Mouse (Mus musculus) ES-Bruce4 (cell line): Measurements from ENCODE around the gene Cep85l. TPM values are rescaled to one million over a fixed set of nuclear protein-coding genes. Genes with fewer than 3 reads are reported as not detected.

Source experiments
- H3K27ac ChIP-seq: 2 replicates; pipeline ENCODE4 v1.5.1; 2012; ENCODE audit warnings: low read length, inconsistent platforms; ENCODE audit not compliant: insufficient read depth
- H3K27me3 ChIP-seq: 2 replicates; pipeline ENCODE4 v1.6.1; 2012; ENCODE audit warnings: mild to moderate bottlenecking, low read length, inconsistent platforms; ENCODE audit not compliant: control insufficient read depth, poor library complexity, insufficient read depth, severe bottlenecking
- H3K36me3 ChIP-seq: 2 replicates; pipeline ENCODE4 v1.6.1; 2012; ENCODE audit warnings: inconsistent platforms, mild to moderate bottlenecking, low read length, moderate library complexity; ENCODE audit not compliant: control insufficient read depth, poor library complexity, insufficient read depth, severe bottlenecking
- H3K4me1 ChIP-seq: one replicate; pipeline ENCODE4 v1.8.1; 2011; ENCODE audit warnings: low read length; ENCODE audit not compliant: control insufficient read depth, insufficient read depth
- H3K4me3 ChIP-seq: 2 replicates; pipeline ENCODE4 v1.5.1; 2011; ENCODE audit warnings: low read depth, mild to moderate bottlenecking, low read length
- H3K9ac ChIP-seq: 2 replicates; pipeline ENCODE4 v1.6.1; 2012; ENCODE audit warnings: low read depth, mild to moderate bottlenecking, inconsistent platforms; ENCODE audit not compliant: poor library complexity, severe bottlenecking
- H3K9me3 ChIP-seq: replicated peaks from 2 replicates; pipeline ENCODE4 v1.6.1; 2012; ENCODE audit warnings: mild to moderate bottlenecking, low read length, inconsistent platforms; ENCODE audit not compliant: control insufficient read depth, poor library complexity, insufficient read depth, severe bottlenecking
- CTCF ChIP-seq: IDR thresholded peaks from one replicate; pipeline ENCODE4 v1.8.1; 2011; ENCODE audit warnings: low read depth, low read length
- EP300 ChIP-seq: IDR thresholded peaks from 2 replicates; pipeline ENCODE4 v1.6.1; 2011; ENCODE audit warnings: low read depth, low read length; ENCODE audit not compliant: insufficient read depth
- POLR2A ChIP-seq: IDR thresholded peaks from one replicate; pipeline ENCODE4 v1.8.1; 2011; ENCODE audit warnings: low read length; ENCODE audit not compliant: insufficient read depth
- polyA plus RNA-seq: library from polyadenylated mRNA; stranded (reverse); fragments of >200 nt; gene quantifications from 2 replicates; pipeline ENCODE4 v1.2.4, GENCODE M21; 2011; ENCODE audit warnings: low read depth; ENCODE audit not compliant: missing spikeins, insufficient read depth, insufficient read length

Gene Cep85l
- polyA plus RNA-seq, 1 experiment = 5.0 TPM

DNA sequence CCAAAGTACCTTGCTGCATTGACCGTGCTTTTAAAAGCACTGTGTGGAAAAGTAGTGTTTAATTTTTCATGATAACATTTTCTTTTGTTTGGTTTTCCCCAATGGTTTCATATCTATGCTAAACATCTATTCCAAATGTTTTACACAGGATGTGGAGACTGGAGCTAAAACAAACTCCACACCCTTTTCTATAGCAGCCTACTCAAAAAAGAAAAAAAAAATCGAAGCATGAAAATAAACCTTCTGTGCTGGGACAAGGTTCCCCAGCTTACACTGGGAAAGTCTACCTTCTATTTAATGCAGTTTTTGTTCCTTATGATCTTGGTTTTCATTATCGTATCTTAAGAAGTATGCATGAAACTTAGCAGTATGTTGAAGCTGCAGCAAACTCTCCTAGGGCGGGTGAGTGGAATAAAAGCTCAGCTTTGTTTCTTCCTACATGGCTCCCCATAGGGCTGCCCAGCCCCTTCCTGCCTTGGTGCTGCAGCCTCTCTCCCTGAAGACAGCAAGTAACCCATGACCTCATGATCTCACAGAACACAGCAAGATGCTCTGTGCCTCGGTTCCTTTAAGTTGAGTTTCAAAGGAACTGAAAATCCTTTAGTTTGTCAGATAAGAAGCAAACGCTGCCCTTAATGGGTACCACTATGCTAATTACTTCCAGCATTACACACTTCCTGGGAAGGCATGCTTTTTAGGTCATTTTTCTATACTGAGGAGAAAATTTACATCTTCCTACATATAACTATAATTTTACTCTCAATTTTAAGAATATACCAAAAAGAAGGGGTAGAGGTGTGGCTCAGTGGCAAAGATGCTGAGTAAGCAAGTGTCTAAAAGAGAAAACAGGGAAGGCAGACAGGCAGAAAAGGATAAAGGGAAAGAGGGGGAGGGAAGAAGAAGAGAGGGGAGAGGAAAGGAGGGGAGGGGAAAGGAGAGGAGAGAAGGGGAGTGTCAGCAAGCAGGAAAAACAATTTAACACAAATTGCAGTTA, 34.6 kb upstream of the Cep85l start:
- Histone ChIP-seq H3K9ac (no peak overlapping the region), H3K4me1 (no peaks in the 10 kb centered on the region), H3K9me3 (no peaks in the 10 kb centered on the region), H3K36me3 (no peaks in the 10 kb centered on the region), H3K27me3 (no peaks in the 10 kb centered on the region), H3K27ac (no peak overlapping the region), H3K4me3 (no peak overlapping the region)
- TF ChIP-seq POLR2A (no peak), EP300 (no peak), CTCF (no peak)

DNA sequence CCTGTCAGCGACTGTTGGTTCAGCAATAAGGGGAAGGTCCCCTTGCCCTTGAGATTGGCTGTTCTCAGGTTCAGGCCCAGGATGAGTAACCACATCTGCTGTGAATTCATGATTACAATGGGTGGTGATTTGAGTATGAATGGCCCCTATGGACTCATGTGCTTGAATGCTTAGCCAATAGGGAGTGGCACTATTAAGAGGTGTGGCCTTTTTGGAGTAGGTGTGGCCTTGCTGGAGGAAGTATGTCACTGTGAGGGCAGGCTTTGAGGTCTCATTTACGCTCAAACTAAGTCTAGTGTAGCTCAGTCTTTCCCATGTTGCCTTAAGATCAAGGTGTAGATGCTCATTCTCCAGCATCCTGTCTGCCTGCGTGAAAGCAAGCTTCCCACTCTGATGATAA, 33.2 kb upstream of the Cep85l start:
- Histone ChIP-seq H3K9ac (no peak overlapping the region), H3K36me3 (no peaks in the 10 kb centered on the region), H3K27me3 (no peaks in the 10 kb centered on the region), H3K4me1 (no peaks in the 10 kb centered on the region), H3K27ac (peak overlapping the region; percentile 72), H3K9me3 (no peaks in the 10 kb centered on the region), H3K4me3 (no peak overlapping the region)
- TF ChIP-seq EP300 (0 out of 2 replicates have a peak, but pooled peaks have one; percentile 27), POLR2A (peak; percentile 9), CTCF (no peak)

DNA sequence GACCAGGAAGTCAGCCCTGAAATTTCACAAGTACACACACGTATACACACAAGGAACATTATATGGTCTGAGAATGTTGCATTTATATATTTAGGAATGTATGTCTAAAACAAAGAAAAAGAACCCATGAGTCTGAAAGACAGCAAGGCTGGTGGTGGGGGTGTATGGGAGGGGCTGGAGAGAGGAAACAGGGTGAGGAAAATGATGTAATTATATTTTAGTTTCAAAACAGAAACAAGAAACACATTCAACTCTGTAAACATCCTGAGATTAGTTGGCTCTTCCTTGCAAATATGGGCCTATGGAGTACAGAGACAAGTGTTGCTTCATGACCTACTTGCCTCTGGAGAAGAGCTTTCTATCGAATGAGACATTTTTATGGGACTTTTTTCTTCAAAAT, 32.4 kb upstream of the Cep85l start:
- no peak for TF ChIP-seq POLR2A
- no peak for TF ChIP-seq EP300
- TF ChIP-seq CTCF = no peak
- Histone ChIP-seq H3K27ac (0 out of 2 replicates have a peak overlapping the region, but pooled peaks have one; percentile 72), H3K9me3 (no peaks in the 10 kb centered on the region), H3K9ac (no peak overlapping the region), H3K4me3 (no peak overlapping the region), H3K4me1 (no peaks in the 10 kb centered on the region), H3K36me3 (no peaks in the 10 kb centered on the region), H3K27me3 (no peaks in the 10 kb centered on the region)

DNA sequence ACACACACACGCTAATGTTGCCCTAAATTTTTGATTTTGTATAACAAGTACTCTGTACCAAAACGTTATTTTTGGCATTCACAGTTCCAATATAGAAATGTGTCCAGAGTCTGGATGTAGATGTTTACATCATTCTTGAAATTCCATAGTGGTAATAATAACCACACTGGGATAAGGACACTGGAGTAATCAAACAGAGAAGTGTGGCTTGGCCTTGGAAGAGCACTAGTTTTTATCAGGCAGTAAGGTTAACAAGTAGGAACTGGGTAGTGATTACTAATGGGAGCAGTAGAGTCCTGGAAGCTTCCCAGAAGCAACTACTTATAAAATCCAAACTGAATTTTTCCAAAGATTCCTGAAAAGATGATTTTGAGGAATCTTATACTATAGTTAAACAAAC, 31.1 kb upstream of the Cep85l start:
- Histone ChIP-seq H3K27ac (no peak overlapping the region), H3K9me3 (no peaks in the 10 kb centered on the region), H3K27me3 (no peaks in the 10 kb centered on the region), H3K4me1 (no peaks in the 10 kb centered on the region), H3K4me3 (no peak overlapping the region), H3K9ac (no peak overlapping the region), H3K36me3 (no peaks in the 10 kb centered on the region)
- TF ChIP-seq CTCF = no peak
- TF ChIP-seq EP300 = no peak
- no peak for TF ChIP-seq POLR2A

DNA sequence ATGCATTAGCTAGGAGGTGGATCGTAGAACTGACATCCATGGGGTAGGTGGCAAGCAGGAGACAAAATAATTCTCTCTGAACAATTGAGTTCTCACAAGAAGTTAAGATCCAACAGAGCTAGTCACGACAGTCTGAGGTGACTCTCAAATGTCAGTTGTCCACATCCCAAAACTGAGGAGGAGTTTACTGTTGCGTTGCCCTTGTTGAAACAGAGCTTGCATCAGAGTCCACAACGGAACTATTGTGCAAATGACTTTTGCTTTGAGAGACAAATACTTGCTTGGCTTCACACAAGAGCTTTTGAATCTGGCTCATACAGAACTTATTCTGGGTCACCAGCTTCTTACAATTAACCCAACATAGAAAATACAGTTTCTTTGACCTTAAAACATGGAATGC, 27.7 kb upstream of the Cep85l start:
- Histone ChIP-seq H3K4me3 (no peak overlapping the region), H3K27ac (no peak overlapping the region), H3K9ac (no peak overlapping the region), H3K36me3 (no peaks in the 10 kb centered on the region), H3K4me1 (no peaks in the 10 kb centered on the region), H3K27me3 (no peaks in the 10 kb centered on the region), H3K9me3 (no peaks in the 10 kb centered on the region)
- no peak for TF ChIP-seq CTCF
- TF ChIP-seq EP300 = no peak
- no peak for TF ChIP-seq POLR2A

DNA sequence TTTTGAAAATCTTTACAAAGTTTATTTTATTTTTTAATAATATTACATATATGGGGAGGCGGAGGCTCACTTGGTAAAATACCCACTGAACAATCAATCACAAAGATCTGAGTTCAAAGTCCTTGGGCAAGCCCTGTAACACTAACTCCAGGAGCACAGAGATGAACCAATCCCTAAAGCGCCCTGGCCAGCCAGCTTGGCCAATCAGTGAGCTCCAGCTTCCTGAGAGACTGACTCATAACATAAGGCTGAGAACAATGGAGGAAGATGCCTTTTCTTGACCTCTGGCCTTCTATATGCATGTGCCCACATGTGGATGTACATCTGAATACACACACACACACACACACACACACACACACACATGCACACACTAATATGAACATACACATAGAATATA, 27.1 kb upstream of the Cep85l start:
- 0 out of 2 replicates have a peak, but pooled peaks cover 3% of the 10 kb centered on the region for H3K9me3 ChIP-seq
- no peaks in the 10 kb centered on the region for H3K27me3 ChIP-seq
- no peak overlapping the region for H3K27ac ChIP-seq
- no peaks in the 10 kb centered on the region for H3K36me3 ChIP-seq
- TF ChIP-seq CTCF (no peak), POLR2A (no peak), EP300 (no peak)
- H3K9ac ChIP-seq = no peak overlapping the region
- no peaks in the 10 kb centered on the region for H3K4me1 ChIP-seq
- no peak overlapping the region for H3K4me3 ChIP-seq
